Mouse (Mus musculus) layer of hippocampus, adult 2 months (tissue): ENCODE measurements around the gene Chic2. TPM values are rescaled to one million over a fixed set of nuclear protein-coding genes. Genes with fewer than 3 reads are reported as not detected.
A peak's percentile ranks its signal among the peaks of the same experiment; 100 is the strongest.

Experiments
- DNase-seq, 2 experiments: peaks; one replicate each; pipeline ENCODE4 v3.0.0; 2022; ENCODE audit warnings: low spot score in 2 of 2
- H3K27ac ChIP-seq: fragments of 200-600 bp; 2 replicates; pipeline ENCODE4 v1.8.1; 2022
- H3K4me3 ChIP-seq: fragments of 200-600 bp; 2 replicates; pipeline ENCODE4 v1.8.1; 2022; ENCODE audit warnings: mild to moderate bottlenecking
- CTCF ChIP-seq: fragments of 200-600 bp; conservative IDR thresholded peaks from 2 replicates; pipeline ENCODE4 v1.8.1; 2022; ENCODE audit warnings: antibody characterized with exemption, mild to moderate bottlenecking, moderate library complexity
- total RNA-seq, 2 experiments: library from RNA; stranded (reverse); gene quantifications; 2 replicates each; pipeline ENCODE4 v1.2.3; 2021

The Chic2 gene
- total RNA-seq, 2 experiments from 2014 or later: 18.7 to 19.4 TPM

DNA sequence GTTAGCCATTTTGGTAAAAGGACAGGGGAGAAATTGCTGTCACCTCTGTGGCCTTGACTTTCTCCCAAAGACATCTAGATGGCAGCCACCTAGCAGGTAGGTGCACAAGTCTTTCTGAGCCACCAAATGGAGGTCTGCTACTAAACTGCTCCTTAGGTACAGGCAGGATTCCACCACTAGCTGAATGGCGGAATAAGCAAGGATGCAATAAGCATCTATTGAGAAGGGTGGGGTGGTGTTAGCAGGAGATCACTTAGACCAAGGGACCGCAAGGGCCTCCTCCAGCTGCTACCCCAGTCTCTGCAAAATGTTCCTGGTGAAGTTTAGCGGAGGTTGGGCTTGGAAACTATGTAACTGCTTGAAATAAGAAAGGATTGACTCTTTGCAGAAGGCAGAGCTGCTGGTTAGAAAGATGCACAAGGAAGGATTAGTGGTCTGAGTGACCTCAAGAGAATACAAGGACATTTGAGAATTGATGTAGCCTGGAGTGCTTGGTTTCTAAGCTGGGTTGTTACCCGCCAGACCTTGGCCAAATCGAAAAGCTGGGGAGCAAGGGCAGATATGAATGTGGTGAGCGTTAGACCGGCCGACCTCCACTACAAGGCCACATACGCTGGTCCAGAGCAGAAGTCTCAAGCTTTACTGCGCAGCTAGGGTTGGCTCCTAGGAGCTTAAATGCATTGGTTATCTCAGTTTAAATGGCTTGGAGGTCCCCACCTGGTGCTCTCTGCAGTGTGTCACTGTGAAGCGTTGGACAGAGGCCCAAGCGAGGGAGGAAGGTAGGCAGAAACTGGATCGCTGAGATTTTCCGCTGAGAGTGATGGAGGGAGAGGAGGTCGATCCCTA, 30.2 kb upstream of the Chic2 start:
- no peak for DNase-seq
- H3K27ac ChIP-seq: no peak overlapping the region
- TF ChIP-seq CTCF: no peak
- no peak overlapping the region for H3K4me3 ChIP-seq

GRCm38 (mm10) chr5:75074132-75074531, 29.6 kb upstream of the Chic2 start:
- no peak for DNase-seq
- H3K4me3 ChIP-seq: no peak overlapping the region
- TF ChIP-seq CTCF: no peak
- H3K27ac ChIP-seq: no peak overlapping the region

DNA sequence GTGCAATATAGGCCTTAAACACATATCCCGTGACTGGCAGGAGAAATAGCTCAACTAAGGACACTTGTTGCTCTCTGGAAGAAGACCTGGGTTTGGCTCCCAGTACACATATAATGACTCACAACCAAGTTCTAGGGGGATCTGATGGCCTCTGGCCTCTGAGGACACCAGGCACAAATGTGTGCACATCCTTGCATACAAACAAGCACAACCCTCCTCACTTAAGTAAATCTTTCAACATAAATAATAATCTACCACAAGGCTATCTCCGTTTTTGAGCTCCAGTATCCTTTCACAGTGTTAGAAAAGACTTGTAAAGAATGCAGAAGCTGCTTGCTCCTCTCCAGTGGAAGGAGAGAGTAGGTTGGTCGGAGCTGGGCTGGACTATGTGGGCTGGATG, 29.1 kb upstream of the Chic2 start:
- Histone ChIP-seq H3K27ac (no peak overlapping the region), H3K4me3 (no peak overlapping the region)
- DNase-seq: no peak
- TF ChIP-seq CTCF: no peak

DNA sequence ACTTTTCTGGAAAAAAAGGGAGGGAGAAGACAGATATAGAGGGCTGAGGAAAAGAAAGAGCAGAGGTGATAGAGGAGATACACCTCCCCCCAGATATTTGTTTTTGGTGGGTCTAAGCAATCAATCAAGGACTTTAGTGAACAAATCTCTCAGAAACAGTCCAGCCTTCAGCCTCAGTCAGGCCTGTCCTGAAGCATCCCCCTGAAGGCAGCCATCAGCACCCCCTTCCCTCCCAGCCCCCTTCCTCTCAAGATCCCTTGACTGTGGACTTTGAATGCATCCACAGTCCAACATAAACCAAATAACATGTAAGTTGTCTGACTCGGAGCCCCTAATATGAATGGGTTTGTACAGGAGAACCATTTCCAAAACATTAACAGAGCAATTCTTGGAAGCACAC, 28.6 kb upstream of the Chic2 start:
- TF ChIP-seq CTCF: no peak
- no peak overlapping the region for H3K27ac ChIP-seq
- H3K4me3 ChIP-seq: no peak overlapping the region
- no peak for DNase-seq

- no peak for DNase-seq
- Histone ChIP-seq H3K4me3 (no peak overlapping the region), H3K27ac (no peak overlapping the region)
- no peak for TF ChIP-seq CTCF
Observed at GRCm38 (mm10) chr5:75072532-75072931, 28.0 kb upstream of the Chic2 start.

DNA sequence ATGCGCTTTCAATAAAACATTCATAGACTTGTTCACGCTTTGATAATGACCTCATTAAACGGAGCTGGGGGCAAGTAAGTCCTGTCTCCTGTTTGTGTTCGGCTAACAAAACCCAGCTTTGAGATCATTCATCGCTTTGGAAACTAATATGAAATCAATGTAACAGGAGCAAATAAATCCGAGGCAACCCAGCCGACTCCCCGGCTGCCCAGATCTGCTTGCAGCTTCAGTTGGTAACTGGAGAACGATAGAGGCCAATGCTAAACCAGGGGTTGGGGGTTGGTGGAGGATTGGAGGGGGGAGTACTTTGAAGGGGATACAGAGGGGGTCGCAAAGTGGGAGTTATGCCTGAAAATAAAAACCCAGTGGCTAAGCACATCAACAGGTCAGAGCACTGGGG, 27.4 kb upstream of the Chic2 start:
- no peak overlapping the region for H3K27ac ChIP-seq
- TF ChIP-seq CTCF: no peak
- H3K4me3 ChIP-seq: no peak overlapping the region
- DNase-seq: no peak

DNA sequence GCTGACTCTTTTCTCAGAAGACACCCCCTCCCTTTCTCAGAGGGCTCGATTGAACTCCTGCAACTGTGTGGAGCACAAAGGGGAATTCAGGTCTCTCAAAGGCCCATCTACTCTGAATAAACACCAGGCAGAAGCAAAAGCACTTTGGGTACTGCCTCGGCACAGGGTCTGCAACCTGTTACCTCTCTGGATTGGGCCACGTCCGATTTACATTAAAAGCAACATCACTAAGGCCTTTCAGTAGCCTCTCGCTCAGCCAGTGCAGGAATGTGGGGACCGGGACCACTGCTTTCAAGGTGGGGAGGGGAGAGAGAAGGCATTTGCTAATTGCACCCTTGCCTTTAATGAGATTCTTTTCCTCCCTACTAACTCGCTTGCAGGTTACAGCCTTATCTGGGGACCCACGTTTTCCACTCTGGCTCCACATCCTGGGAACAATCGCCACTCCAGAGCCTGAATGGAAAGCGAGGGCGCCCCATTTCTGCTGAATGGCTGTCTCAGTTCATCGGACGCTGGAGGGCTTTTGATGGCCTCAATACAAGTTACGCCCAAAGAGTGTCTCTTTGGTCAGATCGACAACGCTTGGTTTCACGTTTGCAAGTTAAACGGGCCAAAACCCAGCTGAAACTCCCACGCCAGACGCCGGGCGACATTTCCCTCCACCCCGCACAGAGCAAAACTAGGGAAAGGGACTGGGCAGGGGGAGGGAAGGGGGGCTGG, 26.2 kb upstream of the Chic2 start:
- Histone ChIP-seq H3K4me3 (no peak overlapping the region), H3K27ac (no peak overlapping the region)
- no peak for TF ChIP-seq CTCF
- DNase-seq: no peak

GRCm38 (mm10) chr5:75070132-75070531, 25.6 kb upstream of the Chic2 start:
- H3K27ac ChIP-seq: no peak overlapping the region
- DNase-seq: no peak
- no peak overlapping the region for H3K4me3 ChIP-seq
- no peak for TF ChIP-seq CTCF

DNA sequence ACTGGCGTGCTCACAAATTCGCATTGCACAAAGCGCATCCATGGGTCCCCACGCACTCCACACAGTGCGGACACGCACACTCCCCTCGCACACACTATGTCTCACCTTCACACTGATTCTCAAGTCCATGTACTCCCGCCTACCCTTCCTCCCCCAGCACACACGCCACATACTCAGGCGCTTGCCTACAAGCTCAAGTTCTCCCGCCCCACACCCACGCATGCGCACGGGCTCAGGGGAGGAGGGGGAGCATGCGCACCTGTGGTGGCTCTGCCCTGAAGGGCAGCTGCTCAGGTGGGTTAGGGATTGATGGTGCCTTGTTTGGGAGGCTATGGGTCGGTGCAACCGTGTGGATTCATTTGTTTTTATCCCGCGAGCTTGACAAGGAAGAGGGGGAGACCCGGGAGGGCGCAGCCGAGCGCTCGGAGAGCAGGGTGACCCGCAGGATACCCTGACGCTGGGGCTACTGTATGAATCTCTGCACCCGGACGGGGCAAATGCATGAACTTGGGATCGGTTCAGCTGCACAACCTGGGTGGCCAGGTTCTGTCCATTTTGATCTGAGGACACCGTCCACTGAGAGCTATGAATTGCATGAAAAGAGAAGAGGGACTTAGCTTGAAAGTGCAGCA, 22.7 kb upstream of the Chic2 start:
- H3K27ac ChIP-seq: no peak overlapping the region
- peak overlapping the region; percentile 43 for H3K4me3 ChIP-seq
- peak in 1 of 2 experiments; percentile 25 for DNase-seq
- no peak for TF ChIP-seq CTCF

DNA sequence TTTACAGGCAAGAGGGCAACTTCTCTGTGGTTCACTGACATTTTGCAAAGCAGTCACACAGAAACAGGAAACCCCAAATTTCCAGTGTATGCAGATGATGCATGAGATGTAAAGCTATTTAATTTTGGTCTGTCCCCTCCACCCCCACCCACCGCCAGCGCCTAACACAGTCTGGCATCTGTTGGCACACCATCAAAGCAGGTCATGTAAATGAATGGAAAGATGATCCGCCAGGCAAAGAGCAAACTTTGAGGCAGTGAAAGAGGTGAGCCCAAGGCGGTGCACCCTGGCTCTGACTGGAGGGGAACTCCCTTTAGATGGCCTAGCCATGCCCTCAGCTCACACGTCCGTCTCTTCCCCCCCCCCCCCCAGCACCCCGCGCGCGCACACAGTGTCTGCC, 22.1 kb upstream of the Chic2 start:
- no peak overlapping the region for H3K4me3 ChIP-seq
- DNase-seq: no peak
- no peak overlapping the region for H3K27ac ChIP-seq
- TF ChIP-seq CTCF: no peak

DNA sequence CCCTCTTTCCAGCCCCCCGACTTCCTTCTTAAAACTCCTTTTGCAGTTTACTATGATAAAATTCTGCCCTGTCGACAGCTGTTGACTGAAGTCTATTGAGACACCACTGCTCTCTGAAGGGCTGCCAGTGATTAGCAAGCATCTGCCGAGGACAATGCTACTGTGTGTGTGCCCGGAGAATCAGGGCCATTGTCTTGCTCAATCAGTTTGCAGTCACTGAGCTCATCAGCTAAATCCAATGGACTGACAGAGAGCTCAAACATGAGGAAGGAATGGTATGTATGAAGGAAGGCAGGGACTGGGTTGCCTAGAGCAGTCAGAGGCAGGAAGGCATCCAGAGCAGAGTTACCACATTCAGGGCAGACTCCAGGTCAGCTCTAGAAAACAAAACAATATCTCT, 18.6 kb upstream of the Chic2 start:
- no peak for TF ChIP-seq CTCF
- no peak overlapping the region for H3K4me3 ChIP-seq
- no peak overlapping the region for H3K27ac ChIP-seq
- DNase-seq: no peak

- DNase-seq: no peak
- TF ChIP-seq CTCF: no peak
- H3K27ac ChIP-seq: no peak overlapping the region
- H3K4me3 ChIP-seq: no peak overlapping the region
Observed at GRCm38 (mm10) chr5:75051109-75051508, 6.5 kb upstream of the Chic2 start.

GRCm38 (mm10) chr5:75046681-75047321, 2.2 kb upstream of the Chic2 start:
- no peak overlapping the region for H3K4me3 ChIP-seq
- no peak for TF ChIP-seq CTCF

More at GRCm38 (mm10) chr5:75046681-75047321, 2.2 kb upstream of the Chic2 start:
- no peak overlapping the region for H3K27ac ChIP-seq
- peak; percentile 23 to 38 for DNase-seq
